Mouse (Mus musculus) C2C12 (cell line): Measurements from ENCODE around the gene Ttc30b. TPM values are rescaled to one million over a fixed set of nuclear protein-coding genes. Genes with fewer than 3 reads are reported as not detected.
A peak's percentile ranks its signal among the peaks of the same experiment; 100 is the strongest.

Experiments used
- H3K27me3 ChIP-seq: one replicate; pipeline ENCODE4 v1.6.1; 2011; ENCODE audit not compliant: control insufficient read depth, insufficient read depth, insufficient read length
- H3K36me3 ChIP-seq: one replicate; pipeline ENCODE4 v1.6.1; 2011; ENCODE audit not compliant: control insufficient read depth, insufficient read depth
- H3K4me3 ChIP-seq: one replicate; pipeline ENCODE4 v1.5.1; 2011; ENCODE audit warnings: mild to moderate bottlenecking, control low read depth; ENCODE audit not compliant: poor library complexity, insufficient read depth, severe bottlenecking
- H3K79me2 ChIP-seq: one replicate; pipeline ENCODE4 v1.6.1; 2011; ENCODE audit not compliant: control insufficient read depth, insufficient read depth
- H3K79me3 ChIP-seq: one replicate; pipeline ENCODE4 v1.6.1; 2011; ENCODE audit warnings: low read depth, control low read depth
- H3ac ChIP-seq: one replicate; pipeline ENCODE3; 2011; ENCODE audit warnings: low read depth; ENCODE audit not compliant: control insufficient read depth, insufficient read length
- CEBPB ChIP-seq: IDR thresholded peaks from one replicate; pipeline ENCODE4 v1.6.1; 2011; ENCODE audit warnings: low read depth, mild to moderate bottlenecking, control low read depth, moderate library complexity
- CTCF ChIP-seq: IDR thresholded peaks from one replicate; pipeline ENCODE4 v1.5.1; 2011; ENCODE audit not compliant: control insufficient read depth, insufficient read depth, insufficient read length
- FOSL1 ChIP-seq: IDR thresholded peaks from one replicate; pipeline ENCODE4 v1.8.0; 2011; ENCODE audit warnings: mild to moderate bottlenecking, low read length; ENCODE audit not compliant: poor library complexity, insufficient read depth, severe bottlenecking
- MAX ChIP-seq: IDR thresholded peaks from one replicate; pipeline ENCODE4 v1.6.1; 2011; ENCODE audit warnings: mild to moderate bottlenecking, control low read depth
- MYOD1 ChIP-seq: IDR thresholded peaks from one replicate; pipeline ENCODE4 v1.6.1; 2011; ENCODE audit warnings: low read depth; ENCODE audit not compliant: control insufficient read depth, insufficient read length
- MYOG ChIP-seq: IDR thresholded peaks from one replicate; pipeline ENCODE4 v1.6.1; 2011; ENCODE audit not compliant: control insufficient read depth, insufficient read length; ENCODE audit errors: extremely low read depth
- USF1 ChIP-seq: IDR thresholded peaks from one replicate; pipeline ENCODE4 v1.6.1; 2011; ENCODE audit warnings: low read depth, mild to moderate bottlenecking, control low read depth, moderate library complexity
- long read RNA-seq, 2 experiments: library from polyadenylated mRNA; unstranded; transcript quantifications; one replicate each; pipeline ENCODE4 v2.0.0; 2019 to 2020
- polyA plus RNA-seq: library from polyadenylated mRNA; unstranded; fragments of >200 nt; fragmentation: generic; extraction: Trizol; gene quantifications from one replicate; pipeline ENCODE4 v1.2.1, GENCODE M21; 2012; ENCODE audit warnings: missing spikeins

Gene Ttc30b
- polyA plus RNA-seq, result 0.98 TPM
- long read RNA-seq, experiment 1, transcript Ttc30b-201 (1 exons, 2,737 nt), result major isoform, 8 of 8 reads
- long read RNA-seq, experiment 1, partial matches to known transcripts, result 0 of 8 reads
- long read RNA-seq, experiment 1, other reads (novel, unspliced or antisense), result 0 of 8 reads
- long read RNA-seq, experiment 2, transcript Ttc30b-201 (1 exons, 2,737 nt), result major isoform, 17 of 17 reads
- long read RNA-seq, experiment 2, partial matches to known transcripts, result 0 of 17 reads
- long read RNA-seq, experiment 2, other reads (novel, unspliced or antisense), result 0 of 17 reads

GRCm38 (mm10) chr2:75938117-75939063 lies at the start of gene Ttc30b:
Gene Ttc30b, minus strand, starts transcription at chr2:75938585.
- Histone ChIP-seq H3K27me3 (peaks cover 5% of the 10 kb centered on the region), H3K4me3 (peak within 1 kb of the TSS; percentile 44), H3K79me3 (no peaks in the 10 kb centered on the region), H3K36me3 (no peaks in the 10 kb centered on the region), H3ac (peak within 1 kb of the TSS; percentile 52), H3K79me2 (no peaks in the 10 kb centered on the region)
- TF ChIP-seq USF1 (no peak), FOSL1 (no peak), CTCF (no peak), MYOG (no peak), MYOD1 (no peak), CEBPB (no peak), MAX (no peak)

GRCm38 (mm10) chr2:75987739-75988138 lies 49.4 kb upstream of the Ttc30b start:
- Histone ChIP-seq H3ac (no peak overlapping the region), H3K27me3 (peaks cover 7% of the 10 kb centered on the region), H3K79me2 (no peaks in the 10 kb centered on the region), H3K4me3 (no peak overlapping the region), H3K36me3 (no peaks in the 10 kb centered on the region), H3K79me3 (no peaks in the 10 kb centered on the region)
- no peak for TF ChIP-seq MYOD1
- TF ChIP-seq MAX, result no peak
- TF ChIP-seq MYOG, result no peak
- no peak for TF ChIP-seq CTCF
- TF ChIP-seq FOSL1, result no peak
- TF ChIP-seq CEBPB, result no peak
- no peak for TF ChIP-seq USF1

- Histone ChIP-seq H3K36me3 (no peaks in the 10 kb centered on the region), H3K4me3 (no peak overlapping the region), H3K79me2 (no peaks in the 10 kb centered on the region), H3ac (no peak overlapping the region), H3K79me3 (no peaks in the 10 kb centered on the region), H3K27me3 (no peaks in the 10 kb centered on the region)
- TF ChIP-seq MAX (no peak), CTCF (peak; percentile 73)
Measured at GRCm38 (mm10) chr2:75985124-75985523, 46.7 kb upstream of the Ttc30b start.

DNA sequence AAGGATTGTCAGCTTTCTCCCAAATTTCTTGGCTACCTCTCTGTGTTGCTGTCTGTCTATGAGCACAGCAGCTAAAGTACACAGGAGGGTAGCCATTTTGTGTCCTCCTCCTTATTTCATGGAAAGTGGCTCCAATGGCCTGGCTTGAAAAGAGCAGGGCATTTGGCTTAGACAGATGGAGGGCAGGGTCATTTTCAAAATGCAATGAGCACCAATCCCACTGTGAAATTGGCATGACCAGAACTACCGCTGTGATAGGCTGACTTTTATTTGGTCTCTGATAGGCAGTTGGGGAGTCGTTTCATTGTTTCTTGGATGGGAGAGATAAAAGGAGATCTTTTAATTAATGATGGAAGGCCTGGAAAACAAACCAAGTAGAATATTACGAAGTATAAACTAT lies 45.5 kb upstream of the Ttc30b start:
- no peak overlapping the region for H3ac ChIP-seq
- no peak for TF ChIP-seq CTCF
- no peak for TF ChIP-seq USF1
- no peak for TF ChIP-seq FOSL1
- TF ChIP-seq MAX, result no peak
- no peak for TF ChIP-seq CEBPB
- TF ChIP-seq MYOD1, result no peak
- TF ChIP-seq MYOG, result no peak
- H3K4me3 ChIP-seq, result no peak overlapping the region
- no peaks in the 10 kb centered on the region for H3K36me3 ChIP-seq
- no peaks in the 10 kb centered on the region for H3K27me3 ChIP-seq
- H3K79me3 ChIP-seq, result no peaks in the 10 kb centered on the region
- H3K79me2 ChIP-seq, result no peaks in the 10 kb centered on the region

DNA sequence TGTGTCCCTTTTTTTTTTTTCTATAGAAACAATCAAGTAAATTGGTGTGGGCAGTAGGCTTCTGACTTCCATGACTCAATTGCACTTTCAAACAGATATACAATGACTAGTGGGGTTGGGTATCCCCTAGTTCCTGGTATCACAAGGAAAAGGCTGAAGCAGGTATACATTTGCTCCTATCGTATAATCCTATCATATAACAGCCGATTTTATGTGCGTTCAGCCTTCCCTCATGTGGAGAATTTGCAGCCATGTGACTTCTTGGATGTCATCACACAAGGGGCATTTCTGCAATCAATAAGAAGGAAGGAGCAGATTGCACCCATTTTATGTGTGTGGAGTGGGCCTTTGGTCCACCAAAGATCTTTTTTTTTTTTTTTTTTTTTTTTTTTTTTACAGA lies 44.7 kb upstream of the Ttc30b start:
- no peaks in the 10 kb centered on the region for H3K79me2 ChIP-seq
- H3K4me3 ChIP-seq, result no peak overlapping the region
- no peaks in the 10 kb centered on the region for H3K27me3 ChIP-seq
- no peak overlapping the region for H3ac ChIP-seq
- TF ChIP-seq CEBPB (no peak), USF1 (no peak), MYOD1 (no peak), MYOG (no peak), CTCF (no peak), FOSL1 (no peak), MAX (no peak)
- no peaks in the 10 kb centered on the region for H3K79me3 ChIP-seq
- no peaks in the 10 kb centered on the region for H3K36me3 ChIP-seq
